Comparison of ENCODE assay signal across 14 mouse cellular contexts in the genomic region with DNA sequence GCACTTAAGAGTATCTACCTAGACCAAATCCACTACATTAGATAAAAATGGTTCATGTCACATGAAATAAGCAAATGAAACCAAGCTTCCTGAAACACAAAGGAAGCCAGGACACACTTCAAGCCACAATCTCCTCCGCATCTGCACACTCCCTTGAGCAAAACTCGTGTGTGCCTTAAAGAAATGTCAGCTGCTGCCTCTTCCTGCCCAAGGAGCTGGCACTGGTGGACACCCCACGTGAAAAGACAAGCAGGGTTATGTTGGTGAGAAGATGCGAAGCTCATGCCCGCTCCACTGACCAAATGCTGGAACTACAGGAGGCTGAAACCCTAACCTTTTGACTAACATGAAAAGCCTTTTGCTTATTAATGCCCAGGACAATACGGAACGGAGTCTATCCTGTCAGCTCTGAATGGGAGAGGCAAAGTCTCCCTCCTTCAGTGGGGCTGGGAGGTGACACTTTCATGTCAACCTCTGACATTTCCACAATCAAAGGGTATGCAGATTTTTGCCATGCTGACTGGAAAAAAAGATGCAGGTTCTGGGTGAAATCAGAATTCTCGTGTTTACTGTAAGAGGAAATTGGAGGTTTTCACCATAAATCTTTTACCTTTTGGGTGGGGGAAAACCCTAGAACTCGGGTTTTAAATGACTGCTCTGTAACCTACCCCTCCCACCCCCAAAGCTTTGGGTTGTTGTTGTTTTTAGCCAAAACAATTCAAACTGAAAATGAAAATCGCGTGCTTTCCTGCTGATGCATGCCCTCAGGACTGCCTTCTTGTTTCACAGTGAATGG.
DNase-seq lines count a peak whose midpoint lies in the region; ATAC-seq and TF ChIP-seq lines count a peak whose summit lies in the region.
"Had no signal": no experiment of that assay in that cellular context is flagged by ENCODE, and none has a peak within 500 bp of the region (broad histone marks: within the 10 kb centered on the region; RNA-seq: fewer than 3 reads in every experiment).

No protein-coding gene starts in this region.

- peak; percentile 13 for TF ChIP-seq RAD21 in CH12.LX (IDR thresholded peaks at IDR 0.05; ENCODE audit: low read depth, low read length)

- TF ChIP-seq EP300 in CH12.LX (IDR thresholded peaks at IDR 0.05; ENCODE audit: low read length), result peak; percentile 97

- H3K27me3 ChIP-seq in CH12.LX (replicated peaks), result no peaks in the 10 kb centered on the region
- H3K27me3 ChIP-seq in splenic B cell, adult 2 months (ENCODE audit: control insufficient read depth, insufficient read depth, low read length, poor library complexity, severe bottlenecking), result no peaks in the 10 kb centered on the region

- H3K4me1 ChIP-seq in CH12.LX (ENCODE audit: control insufficient read depth in 1 of 2, insufficient read depth in 2 of 2), result peaks cover 29 to 65% of the 10 kb centered on the region in 2 experiments

- H3K9me3 ChIP-seq in CH12.LX (replicated peaks; ENCODE audit: low read length), result no peaks in the 10 kb centered on the region
- H3K9me3 ChIP-seq: midbrain, embryonic 15.5 days had no signal

- H3K79me2 ChIP-seq in CH12.LX (replicated peaks; ENCODE audit: control insufficient read depth, extremely low read depth, insufficient read depth, poor library complexity, severe bottlenecking), result peaks cover 13% of the 10 kb centered on the region

- peak overlapping the region in 1 of 3 experiments; percentile 6 for H3K4me3 ChIP-seq in CH12.LX (replicated peaks in 1 of 3; ENCODE audit: low read depth in 2 of 3, low read length in 2 of 3, poor library complexity in 1 of 3)
- H3K4me3 ChIP-seq: midbrain, embryonic 15.5 days had no signal

- TF ChIP-seq POLR2A in CH12.LX (IDR thresholded peaks at IDR 0.05; ENCODE audit: low read depth, low read length), result no peak; the same call in 1 of the 2 replicates

- DNase-seq in lung, postnatal 36 days, result peak; percentile 24
- DNase-seq in lung, postnatal 10 days, result no peak
- DNase-seq in CH12.LX (ENCODE audit: extremely low read depth), result peak; percentile 84
- DNase-seq in splenic B cell, adult 2 months (ENCODE audit: low read depth, low spot score), result peak; percentile 82
- DNase-seq in kidney, adult 11 months, result no peak
- no peak for DNase-seq in yolk sac, embryonic 10.5 days (ENCODE audit: low spot score)
- no peak for DNase-seq in neural tube, embryonic 10.5 days (ENCODE audit: extremely low spot score, low spot score)
- DNase-seq: adrenal gland, postnatal 25 days; cerebellum, adult 9-11 months; gastrocnemius, postnatal 10 days; heart, postnatal 10 days; layer of hippocampus, postnatal 36 days had no signal

- H3K9ac ChIP-seq in CH12.LX (ENCODE audit: insufficient read depth, low read depth), result peak overlapping the region; percentile 78
- H3K9ac ChIP-seq: midbrain, embryonic 15.5 days had no signal

- TF ChIP-seq CTCF in CH12.LX (conservative IDR thresholded peaks at IDR 0.05 in 1 of 2, IDR thresholded peaks at IDR 0.05 in 1 of 2; ENCODE audit: low read depth in 2 of 2, low read length in 2 of 2), result 0 out of 4 replicates have a peak, but pooled peaks of 1 of the 2 experiments have one; percentile 15

- H3K4me2 ChIP-seq in CH12.LX (ENCODE audit: insufficient read depth, low read depth, poor library complexity, severe bottlenecking), result peak overlapping the region; percentile 87
- H3K4me2 ChIP-seq: midbrain, embryonic 15.5 days had no signal

- ATAC-seq in inflammation-experienced regulatory T-cells, adult 6 months, result peak; percentile 62
- ATAC-seq: midbrain, embryonic 15.5 days had no signal

- dilution Hi-C loops in CH12.LX (cut with MboI; ENCODE audit: extremely low pct_ligation_motif_present, extremely low pct_unique_long_range_greater_than_20kb, low sequenced_read_pairs), result no loop called here

- peaks cover 3 to 7% of the 10 kb centered on the region in 2 experiments for H3K36me3 ChIP-seq in CH12.LX (replicated peaks in 1 of 2; ENCODE audit: control insufficient read depth in 1 of 2, insufficient read depth in 1 of 2, low read length in 1 of 2)
- H3K36me3 ChIP-seq in splenic B cell, adult 2 months (ENCODE audit: control insufficient read depth, insufficient read depth, low read length, poor library complexity, severe bottlenecking), result peaks cover 11% of the 10 kb centered on the region
- H3K36me3 ChIP-seq: midbrain, embryonic 15.5 days had no signal

- H3K27ac ChIP-seq in CH12.LX (ENCODE audit: insufficient read depth, low read depth), result peak overlapping the region; percentile 93
- H3K27ac ChIP-seq: midbrain, embryonic 15.5 days had no signal

- in situ Hi-C loops in CH12.LX (cut with MboI; ENCODE audit: low pct_ligation_motif_present, low pct_unique_long_range_greater_than_20kb, low sequenced_read_pairs), result no loop called here

TF ChIP-seq in CH12.LX, 34 proteins besides CTCF, POLR2A, EP300 and RAD21:
- TF ChIP-seq MEF2A (IDR thresholded peaks at IDR 0.05; ENCODE audit: borderline replicate concordance, low read depth, low read length) (peak; percentile 92), UBTF (IDR thresholded peaks at IDR 0.05; ENCODE audit: low read depth, low read length) (no peak), KAT2A (IDR thresholded peaks at IDR 0.05; ENCODE audit: insufficient replicate concordance, low read length) (0 out of 2 replicates have a peak, but pooled peaks have one; percentile 46), TBP (conservative IDR thresholded peaks at IDR 0.05; ENCODE audit: low read depth, low read length) (no peak; the same call in 1 of the 2 replicates), POLR2AphosphoS2 (IDR thresholded peaks at IDR 0.05; ENCODE audit: low read depth, low read length) (no peak), JUN (IDR thresholded peaks at IDR 0.05; ENCODE audit: insufficient read depth, low read depth, low read length) (peak; percentile 86), CHD2 (IDR thresholded peaks at IDR 0.05; ENCODE audit: low read length) (peak; percentile 88), ELF1 (IDR thresholded peaks at IDR 0.05; ENCODE audit: low read depth, low read length) (0 out of 2 replicates have a peak, but pooled peaks have one; percentile 30), ZC3H11A (IDR thresholded peaks at IDR 0.05; ENCODE audit: low read depth, low read length) (no peak), RCOR1 (conservative IDR thresholded peaks at IDR 0.05; ENCODE audit: low read depth, low read length) (peak; percentile 97; the same call in 1 of the 2 replicates), ZNF384 (IDR thresholded peaks at IDR 0.05; ENCODE audit: low read depth, low read length) (peak; percentile 81), MAZ (IDR thresholded peaks at IDR 0.05; ENCODE audit: low read depth, low read length) (peak; percentile 98), BHLHE40 (IDR thresholded peaks at IDR 0.05; ENCODE audit: low read depth, low read length) (peak; percentile 99), E2F4 (IDR thresholded peaks at IDR 0.05; ENCODE audit: insufficient replicate concordance, low read depth, low read length) (0 out of 2 replicates have a peak, but pooled peaks have one; percentile 67), CHD1 (IDR thresholded peaks at IDR 0.05; ENCODE audit: low read depth, low read length) (peak; percentile 85), USF2 (conservative IDR thresholded peaks at IDR 0.05; ENCODE audit: low read depth, low read length) (no peak), NRF1 (IDR thresholded peaks at IDR 0.05; ENCODE audit: low read depth, low read length) (no peak), SMC3 (IDR thresholded peaks at IDR 0.05; ENCODE audit: low read depth, low read length) (peak; percentile 14; the same call in 1 of the 2 replicates), SIN3A (IDR thresholded peaks at IDR 0.05; ENCODE audit: low read length) (peak; percentile 91), PAX5 (IDR thresholded peaks at IDR 0.05; ENCODE audit: low read length) (no peak), ZMIZ1 (IDR thresholded peaks at IDR 0.05; ENCODE audit: low read depth, low read length) (no peak), ZKSCAN1 (IDR thresholded peaks at IDR 0.05; ENCODE audit: borderline replicate concordance, low read depth, low read length) (no peak), HCFC1 (IDR thresholded peaks at IDR 0.05; ENCODE audit: low read depth, low read length) (no peak; the same call in none of the 2 replicates), JUND (conservative IDR thresholded peaks at IDR 0.05; ENCODE audit: low read depth, low read length) (peak; percentile 86), USF1 (IDR thresholded peaks at IDR 0.05; ENCODE audit: low read depth, low read length) (no peak), MAFK (IDR thresholded peaks at IDR 0.05; ENCODE audit: insufficient replicate concordance, low read length) (peak; percentile 87), MYC (IDR thresholded peaks at IDR 0.05; ENCODE audit: low read depth, low read length) (peak; percentile 93), ETS1 (conservative IDR thresholded peaks at IDR 0.05; ENCODE audit: low read depth, low read length) (peak; percentile 97), TCF12 (IDR thresholded peaks at IDR 0.05; ENCODE audit: low read depth, low read length) (peak; percentile 88), IRF4 (IDR thresholded peaks at IDR 0.05; ENCODE audit: low read depth, low read length) (peak; percentile 96), NELFE (IDR thresholded peaks at IDR 0.05; ENCODE audit: low read depth, low read length) (no peak), MAX (IDR thresholded peaks at IDR 0.05; ENCODE audit: low read length) (peak; percentile 77), GABPA (IDR thresholded peaks at IDR 0.05; ENCODE audit: insufficient replicate concordance, low read depth, low read length) (no peak), MXI1 (IDR thresholded peaks at IDR 0.05; ENCODE audit: low read depth, low read length) (peak; percentile 83)

Comparison
In these comparisons a context has a peak if more than half of its experiments do, and no peak if none do; other contexts are left out.
1. DNase-seq: peak in lung, postnatal 36 days (single experiment), CH12.LX (single experiment) and splenic B cell, adult 2 months (single experiment); none in lung, postnatal 10 days (single experiment), kidney, adult 11 months (single experiment), yolk sac, embryonic 10.5 days (single experiment) and neural tube, embryonic 10.5 days (single experiment).